Mouse (Mus musculus) G1E (cell line): ENCODE measurements around the gene Usp51. TPM values are rescaled to one million over a fixed set of nuclear protein-coding genes. Genes with fewer than 3 reads are reported as not detected.
"Not testable (repeated sequence)": the region's sequence is repeated elsewhere in the genome, so short reads cannot be mapped to it uniquely, and the experiment has no call there.

Experiments
- ATAC-seq: 2 replicates; pipeline ENCODE4 v1.8.0; 2016; ENCODE audit warnings: mild to moderate bottlenecking; ENCODE audit not compliant: insufficient number of reproducible peaks, poor library complexity, low FRiP score, severe bottlenecking; ENCODE audit errors: extremely low read depth
- DNase-seq: peaks from one replicate; pipeline ENCODE4 v3.0.0; 2012; ENCODE audit warnings: low spot score
- H3K27me3 ChIP-seq: 2 replicates; pipeline ENCODE4 v1.6.1; 2012; ENCODE audit warnings: mild to moderate bottlenecking, low read length, inconsistent platforms; ENCODE audit not compliant: insufficient read depth
- H3K36me3 ChIP-seq: replicated peaks from 2 replicates; pipeline ENCODE3; 2012; ENCODE audit warnings: mild to moderate bottlenecking, inconsistent platforms
- H3K4me1 ChIP-seq: 2 replicates; pipeline ENCODE4 v1.6.1; 2012; ENCODE audit warnings: low read depth, low read length, inconsistent platforms, mixed read lengths; ENCODE audit not compliant: insufficient read depth
- H3K4me3 ChIP-seq: 2 replicates; pipeline ENCODE4 v1.5.1; 2012; ENCODE audit warnings: low read depth, mild to moderate bottlenecking, inconsistent platforms, low read length, moderate library complexity, mixed read lengths
- H3K9me3 ChIP-seq: replicated peaks from 2 replicates; pipeline ENCODE4 v1.6.1; 2012; ENCODE audit warnings: inconsistent platforms
- CTCF ChIP-seq: IDR thresholded peaks from 2 replicates; pipeline ENCODE4 v1.5.1; 2012; ENCODE audit warnings: low read depth, low read length, inconsistent platforms, mixed read lengths
- GATA1 ChIP-seq: IDR thresholded peaks from 2 replicates; pipeline ENCODE4 v1.6.1; 2012; ENCODE audit warnings: borderline replicate concordance, low read length, inconsistent platforms, mixed read lengths
- GATA2 ChIP-seq: IDR thresholded peaks from 2 replicates; pipeline ENCODE4 v1.6.1; 2012; ENCODE audit warnings: low read depth, low read length, inconsistent platforms, borderline replicate concordance
- POLR2AphosphoS5 ChIP-seq: IDR thresholded peaks from 2 replicates; pipeline ENCODE4 v1.6.1; 2012; ENCODE audit warnings: low read depth, low read length, inconsistent platforms; ENCODE audit not compliant: insufficient replicate concordance
- TAL1 ChIP-seq: conservative IDR thresholded peaks from 2 replicates; pipeline ENCODE4 v1.6.1; 2012; ENCODE audit warnings: low read depth, low read length, inconsistent platforms, mixed read lengths
- polyA plus RNA-seq: library from polyadenylated mRNA; stranded (reverse); fragments of >175 nt; gene quantifications from 2 replicates; pipeline ENCODE4 v1.2.3, GENCODE M21; 2012
- total RNA-seq, 2 experiments: library from RNA; stranded (forward) in 1 of 2; stranded (reverse) in 1 of 2; fragments of 200-1000 nt in 1 of 2; fragments of >200 nt in 1 of 2; fragmentation: Nextera tagmentation in 1 of 2; gene quantifications; 2 replicates each; pipeline ENCODE4 v1.2.3; 2014 to 2017

The Usp51 gene
- total and polyA plus RNA-seq, 3 experiments, result not detected

GRCm38 (mm10) chrX:153007021-153007684 lies 884 bp downstream of the Usp51 start:
- DNase-seq, result no peak
- H3K4me1 ChIP-seq, result no peaks in the 10 kb centered on the region
- no peak overlapping the region for H3K4me3 ChIP-seq
- no peaks in the 10 kb centered on the region for H3K36me3 ChIP-seq
- TF ChIP-seq POLR2AphosphoS5 (no peak), GATA1 (no peak), TAL1 (no peak), CTCF (no peak), GATA2 (no peak)
- no peaks in the 10 kb centered on the region for H3K27me3 ChIP-seq
- ATAC-seq, result no peak
- H3K9me3 ChIP-seq, result peaks cover 8% of the 10 kb centered on the region; the same call in 1 of the 2 replicates

GRCm38 (mm10) chrX:153007685-153008047 lies 1.4 kb downstream of the Usp51 start:
- Histone ChIP-seq H3K27me3 (no peaks in the 10 kb centered on the region), H3K4me1 (no peaks in the 10 kb centered on the region), H3K4me3 (no peak overlapping the region), H3K36me3 (no peaks in the 10 kb centered on the region), H3K9me3 (peaks cover 8% of the 10 kb centered on the region; the same call in 1 of the 2 replicates)
- DNase-seq (no peak), ATAC-seq (no peak)
- TF ChIP-seq GATA1, result no peak
- TF ChIP-seq TAL1, result no peak

DNA sequence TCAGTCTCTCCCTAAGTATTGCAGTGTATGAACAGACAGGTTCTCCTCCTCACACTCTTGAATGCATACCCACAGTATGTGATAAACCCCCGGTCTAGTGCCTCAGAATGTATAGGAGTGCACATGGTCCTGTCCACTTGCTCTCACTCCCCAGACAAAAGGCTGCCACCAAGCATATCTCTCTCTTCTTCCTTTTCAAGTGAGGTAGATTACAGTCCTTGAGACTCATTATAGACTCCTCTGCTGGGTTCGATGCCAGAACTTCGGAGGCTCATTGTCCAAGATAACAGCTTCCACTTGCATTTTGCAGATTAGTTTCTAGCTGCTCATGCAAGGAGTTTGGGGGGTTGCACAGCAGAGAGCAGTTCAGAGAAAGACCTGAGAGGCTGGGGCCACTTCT lies 19.0 kb downstream of the Usp51 start:
- H3K4me1 ChIP-seq, H3K4me3 ChIP-seq, H3K9me3 ChIP-seq, ATAC-seq, H3K27me3 ChIP-seq, DNase-seq, H3K36me3 ChIP-seq: not testable (repeated sequence)

GRCm38 (mm10) chrX:153025709-153026108 lies 19.4 kb downstream of the Usp51 start:
- not testable (repeated sequence) for H3K4me3 ChIP-seq, H3K9me3 ChIP-seq, H3K4me1 ChIP-seq, DNase-seq, H3K36me3 ChIP-seq, ATAC-seq, H3K27me3 ChIP-seq

DNA sequence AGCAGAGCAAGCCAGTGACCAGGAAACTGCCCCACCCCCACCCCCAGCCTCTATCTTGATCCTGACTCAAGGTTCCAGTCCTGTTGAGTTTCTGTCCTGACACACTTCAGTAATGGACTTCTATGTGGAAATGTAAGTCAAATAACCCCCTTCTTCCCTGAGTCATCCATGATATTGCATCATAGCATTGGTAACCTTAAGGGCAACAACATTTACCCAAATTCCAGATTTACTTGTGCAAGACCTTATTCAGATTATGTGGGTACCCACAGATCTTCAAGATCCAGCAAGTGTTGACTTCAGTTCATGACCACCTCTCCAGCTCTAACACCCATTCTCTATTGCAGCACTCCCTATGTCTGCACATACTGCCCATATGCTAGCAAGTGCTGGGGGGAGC lies 25.3 kb downstream of the Usp51 start:
- not testable (repeated sequence) for H3K27me3 ChIP-seq, H3K36me3 ChIP-seq, DNase-seq, H3K4me3 ChIP-seq, H3K9me3 ChIP-seq, ATAC-seq, H3K4me1 ChIP-seq

DNA sequence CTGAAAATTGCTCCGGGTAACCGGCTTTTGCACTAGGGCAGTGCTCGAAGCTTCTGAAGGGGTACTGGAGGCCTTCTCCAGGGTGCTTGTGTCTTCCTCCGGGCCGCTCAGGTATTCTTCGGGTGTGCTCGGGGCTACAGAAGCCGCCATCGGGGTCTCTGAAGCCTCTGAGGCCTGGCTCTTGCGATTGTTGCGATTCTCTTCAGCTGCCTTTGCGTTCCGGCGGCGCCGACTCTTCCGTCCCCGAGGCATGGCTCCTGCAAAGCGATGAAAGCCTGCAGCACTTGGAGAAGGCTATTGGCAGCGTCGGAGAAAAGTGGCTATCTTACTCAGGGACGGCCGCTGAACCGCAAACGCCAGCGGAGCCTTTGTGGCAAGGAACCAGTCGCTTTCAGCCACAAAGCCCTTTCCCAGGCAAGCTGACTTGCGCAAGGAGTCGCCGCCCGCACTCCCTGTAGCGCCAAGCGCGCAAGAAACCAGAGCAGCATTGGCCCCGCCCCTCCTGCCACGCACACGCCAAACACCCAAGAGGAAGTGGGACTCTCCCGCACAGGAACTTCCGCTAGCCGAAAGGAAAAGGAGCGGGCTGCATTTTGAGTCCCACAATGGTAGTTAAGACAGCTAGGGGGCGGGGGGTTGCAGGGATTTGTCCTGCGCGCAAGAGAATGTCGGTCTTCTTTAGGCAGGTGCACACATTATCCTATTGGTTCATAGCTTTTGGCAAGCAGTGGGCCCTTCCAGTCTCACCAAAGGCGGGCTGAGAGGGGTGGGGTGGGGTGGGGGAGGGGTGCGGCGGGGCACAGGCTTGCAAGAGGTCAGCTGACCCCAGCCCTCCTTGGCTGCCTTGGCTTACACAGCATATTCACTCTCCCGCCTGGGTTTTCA lies 31.1 kb downstream of the Usp51 start, which contains the start of gene Mageh1:
Mageh1 (minus strand) TSS at position 489 of the 885 bp plus-strand sequence.
- ATAC-seq (no peak), DNase-seq (no peak)
- no peaks in the 10 kb centered on the region for H3K4me1 ChIP-seq
- no peak for TF ChIP-seq POLR2AphosphoS5
- H3K9me3 ChIP-seq, result no peaks in the 10 kb centered on the region
- no peaks in the 10 kb centered on the region for H3K36me3 ChIP-seq
- no peak within 1 kb of the TSS for H3K4me3 ChIP-seq
- H3K27me3 ChIP-seq, result no peaks in the 10 kb centered on the region

DNA sequence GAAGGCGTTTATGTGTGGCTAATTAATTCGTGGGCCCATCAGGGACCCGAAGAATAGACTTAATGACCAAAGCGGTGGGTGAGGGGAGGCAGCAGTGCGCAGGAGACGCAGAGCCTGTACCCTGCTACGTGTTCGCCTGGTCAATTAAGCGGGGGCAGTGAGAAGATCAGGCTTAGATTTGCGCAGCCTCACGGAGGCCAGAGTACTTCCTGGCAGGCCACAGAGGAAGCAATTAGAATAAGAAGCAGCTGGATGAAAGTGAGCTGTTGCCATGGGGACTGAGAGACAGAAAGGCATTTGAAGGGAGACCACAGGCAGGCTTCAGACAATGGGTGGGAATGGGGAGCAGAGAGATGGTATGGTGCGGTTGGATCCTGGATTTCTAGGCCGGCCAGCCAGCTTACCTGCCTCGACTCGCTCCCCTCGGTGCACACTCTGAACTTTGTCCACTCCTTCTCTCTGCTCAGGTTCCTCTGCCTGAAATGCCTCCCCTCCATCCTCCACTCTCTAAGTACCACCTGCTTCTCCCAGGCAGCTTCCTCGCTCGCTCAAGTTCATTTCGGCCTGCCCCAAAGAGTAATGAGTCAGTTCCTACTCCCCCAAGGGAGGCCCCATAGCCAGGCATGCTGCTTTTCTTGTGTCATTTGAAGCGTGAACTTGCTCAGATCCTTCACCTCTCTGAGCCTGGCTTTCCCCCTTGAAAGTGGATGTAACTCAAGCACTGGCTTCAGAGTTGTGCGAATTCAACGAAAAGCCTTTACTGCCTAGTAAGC lies 31.9 kb downstream of the Usp51 start:
- not testable (repeated sequence) for H3K36me3 ChIP-seq, ATAC-seq, H3K9me3 ChIP-seq, H3K27me3 ChIP-seq, DNase-seq, H3K4me1 ChIP-seq, H3K4me3 ChIP-seq

Other genes starting within 250 kb of the Usp51 start
- not detected in 2 replicates for gene Shroom2, start 237.0 kb upstream of the Usp51 start, total RNA-seq (2014; fragmentation: Nextera tagmentation)
- 0.05 and 0.06 TPM in 2 replicates for gene Shroom2, start 237.0 kb upstream of the Usp51 start, total RNA-seq (2017)
- gene Shroom2, start 237.0 kb upstream of the Usp51 start, polyA plus RNA-seq, result not detected in 2 replicates
- not detected in 2 replicates for gene Gpr143, start 224.5 kb upstream of the Usp51 start, total RNA-seq (2014; fragmentation: Nextera tagmentation)
- not detected in 2 replicates for gene Gpr143, start 224.5 kb upstream of the Usp51 start, total RNA-seq (2017)
- gene Gpr143, start 224.5 kb upstream of the Usp51 start, polyA plus RNA-seq, result not detected in 2 replicates
- not detected in 2 replicates for gene Mageh1, start 31.1 kb downstream of the Usp51 start, total RNA-seq (2014; fragmentation: Nextera tagmentation)
- gene Mageh1, start 31.1 kb downstream of the Usp51 start, total RNA-seq (2017), result 0.11 TPM in 1 of 2 replicates, not detected in the other
- gene Mageh1, start 31.1 kb downstream of the Usp51 start, polyA plus RNA-seq, result not detected in 2 replicates
- not detected in 2 replicates for gene Foxr2, start 112.3 kb downstream of the Usp51 start, total RNA-seq (2014; fragmentation: Nextera tagmentation)
- gene Foxr2, start 112.3 kb downstream of the Usp51 start, total RNA-seq (2017), result not detected in 2 replicates
- gene Foxr2, start 112.3 kb downstream of the Usp51 start, polyA plus RNA-seq, result not detected in 2 replicates
- gene Rragb, start 133.5 kb downstream of the Usp51 start, total RNA-seq (2014; fragmentation: Nextera tagmentation), result not detected in 2 replicates
- gene Rragb, start 133.5 kb downstream of the Usp51 start, total RNA-seq (2017), result 0.27 TPM in 1 of 2 replicates, not detected in the other
- gene Rragb, start 133.5 kb downstream of the Usp51 start, polyA plus RNA-seq, result not detected in 2 replicates
- gene Klf8, start 231.0 kb downstream of the Usp51 start, total RNA-seq (2014; fragmentation: Nextera tagmentation), result not detected in 2 replicates
- 0.05 TPM in 1 of 2 replicates, not detected in the other for gene Klf8, start 231.0 kb downstream of the Usp51 start, total RNA-seq (2017)
- gene Klf8, start 231.0 kb downstream of the Usp51 start, polyA plus RNA-seq, result not detected in 2 replicates